Mouse (Mus musculus) myocyte (in vitro differentiated cells): ENCODE measurements around the gene Gm8764.

Experiments used
- MAX ChIP-seq: IDR thresholded peaks from one replicate; pipeline ENCODE4 v1.6.1; 2011; ENCODE audit warnings: low read depth, mild to moderate bottlenecking, control low read depth
- MYOG ChIP-seq, 3 experiments: IDR thresholded peaks; one replicate each; pipeline ENCODE4 v1.6.1; 2011; ENCODE audit warnings: control low read depth in 2 of 3, low read depth in 2 of 3, mild to moderate bottlenecking in 2 of 3; ENCODE audit not compliant: insufficient read length in 2 of 3, control insufficient read depth in 1 of 3, insufficient read depth in 1 of 3
- POLR2A ChIP-seq: IDR thresholded peaks from one replicate; pipeline ENCODE4 v1.6.1; 2011; ENCODE audit warnings: low read depth, mild to moderate bottlenecking, control low read depth, moderate library complexity; ENCODE audit not compliant: insufficient read length
- POLR2AphosphoS2 ChIP-seq: IDR thresholded peaks from one replicate; pipeline ENCODE4 v1.6.1; 2011; ENCODE audit warnings: low read depth, control low read depth; ENCODE audit not compliant: insufficient read length
- SRF ChIP-seq: IDR thresholded peaks from one replicate; pipeline ENCODE4 v1.6.1; 2011; ENCODE audit warnings: low read depth; ENCODE audit not compliant: control insufficient read depth, insufficient read length
- TCF12 ChIP-seq: IDR thresholded peaks from one replicate; pipeline ENCODE4 v1.6.1; 2011; ENCODE audit warnings: mild to moderate bottlenecking, control low read depth; ENCODE audit not compliant: poor library complexity, insufficient read depth, severe bottlenecking
- TCF3 ChIP-seq: IDR thresholded peaks from one replicate; pipeline ENCODE4 v1.6.1; 2011; ENCODE audit warnings: low read depth, control low read depth; ENCODE audit not compliant: insufficient read length
- USF1 ChIP-seq: IDR thresholded peaks from one replicate; pipeline ENCODE4 v1.6.1; 2011; ENCODE audit warnings: low read depth, mild to moderate bottlenecking, control low read depth, moderate library complexity

DNA sequence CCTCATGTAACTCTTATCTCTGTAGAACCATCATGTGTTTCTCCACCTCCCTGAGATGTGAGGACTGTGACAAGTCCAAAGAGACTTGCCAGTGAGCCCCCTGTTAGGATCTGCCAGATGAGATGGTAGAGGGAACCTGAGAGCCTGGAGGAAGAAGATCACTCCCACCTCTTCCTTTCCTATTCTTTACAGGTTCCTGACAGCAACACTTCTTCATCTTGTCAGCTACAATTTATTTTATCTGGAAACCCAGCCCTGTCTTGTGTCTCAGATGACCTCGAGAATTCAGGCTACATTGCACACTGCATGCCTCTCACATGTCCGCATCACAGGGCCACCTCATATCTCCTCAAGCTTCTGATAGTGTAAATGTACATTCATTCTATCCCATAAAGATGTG is 41.5 kb upstream of the Gm8764 start:
- TF ChIP-seq MAX (no peak), MYOG (IDR thresholded peaks at IDR 0.05; ENCODE audit: control insufficient read depth in 1 of 3, insufficient read depth in 1 of 3, insufficient read length in 2 of 3, low read depth in 2 of 3) (no peak), POLR2A (no peak), TCF12 (no peak), USF1 (no peak), SRF (no peak), TCF3 (no peak), POLR2AphosphoS2 (no peak)
